Mouse (Mus musculus) kidney, postnatal 10 days (tissue): ENCODE data around the gene Vmn1r200.
A peak's percentile ranks its signal among the peaks of the same experiment; 100 is the strongest.

Experiments
- DNase-seq: peaks from one replicate; pipeline ENCODE4 v3.0.0; 2021; ENCODE audit warnings: mixed read lengths

The Vmn1r200 gene

DNA sequence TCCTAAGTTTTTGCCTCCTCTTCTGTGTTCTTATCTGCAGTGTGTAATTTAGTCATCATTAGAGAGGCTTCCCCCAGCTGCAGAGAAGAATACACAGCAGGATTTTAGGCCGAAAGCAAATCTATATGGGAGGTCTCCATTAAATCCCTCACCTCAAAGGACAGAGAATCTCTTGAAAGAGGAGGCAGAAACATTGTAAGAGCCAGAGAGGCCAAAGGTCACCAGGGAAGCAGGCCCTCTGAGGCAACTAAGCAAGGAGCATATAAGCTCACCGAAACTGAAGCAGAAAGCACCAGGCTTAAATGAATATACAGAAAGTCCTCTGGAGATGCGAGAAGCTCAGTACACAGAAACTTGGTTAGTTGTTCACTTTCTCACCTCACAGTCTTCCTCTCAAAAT, at the start of gene Vmn1r200:
Gene Vmn1r200 (plus strand): TSS at position 301 of the 400 bp plus-strand sequence.
- DNase-seq, result no peak

DNA sequence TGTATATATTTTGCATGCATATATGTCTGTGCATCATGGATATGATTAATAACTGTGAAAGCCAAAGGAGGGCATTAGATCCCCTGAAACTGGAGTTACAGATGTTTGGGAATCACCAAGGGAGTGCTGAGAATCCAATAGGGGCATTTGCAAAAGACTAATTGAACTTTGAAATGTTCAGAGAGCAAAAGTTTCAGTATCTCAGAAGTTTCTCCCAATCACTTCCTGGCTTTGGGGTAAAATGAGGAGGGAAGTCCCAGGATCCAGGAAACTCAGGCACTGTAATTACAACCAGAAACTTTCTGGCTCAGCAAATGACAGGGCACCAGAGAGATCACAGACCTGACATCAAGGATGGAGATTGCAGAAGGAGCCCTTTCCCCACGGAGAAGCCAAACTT, 40.1 kb upstream of the Vmn1r200 start, which contains the start of gene Vmn1r198:
Gene Vmn1r198 (plus strand): TSS at position 301 of the 400 bp plus-strand sequence.
- DNase-seq, result no peak

DNA sequence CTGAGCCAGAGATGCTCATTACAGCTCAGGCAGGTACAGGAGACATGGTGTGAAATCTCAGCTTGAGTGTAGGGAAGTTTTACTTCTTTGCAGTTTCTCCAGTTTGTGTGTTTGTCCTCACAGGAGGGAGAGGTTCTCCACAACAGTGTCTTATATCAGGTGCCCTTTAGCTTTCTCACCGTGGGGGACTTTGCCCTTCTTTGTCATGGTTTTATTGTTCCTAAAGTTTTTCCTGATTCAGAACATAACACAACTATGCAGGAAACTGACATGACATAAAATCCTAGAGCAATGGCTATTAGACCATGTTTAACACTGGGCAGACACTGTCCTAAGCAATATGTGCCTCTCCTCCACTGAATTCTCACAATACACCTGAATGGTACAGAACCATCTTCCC, 39.4 kb upstream of the Vmn1r200 start:
- DNase-seq, result no peak

DNA sequence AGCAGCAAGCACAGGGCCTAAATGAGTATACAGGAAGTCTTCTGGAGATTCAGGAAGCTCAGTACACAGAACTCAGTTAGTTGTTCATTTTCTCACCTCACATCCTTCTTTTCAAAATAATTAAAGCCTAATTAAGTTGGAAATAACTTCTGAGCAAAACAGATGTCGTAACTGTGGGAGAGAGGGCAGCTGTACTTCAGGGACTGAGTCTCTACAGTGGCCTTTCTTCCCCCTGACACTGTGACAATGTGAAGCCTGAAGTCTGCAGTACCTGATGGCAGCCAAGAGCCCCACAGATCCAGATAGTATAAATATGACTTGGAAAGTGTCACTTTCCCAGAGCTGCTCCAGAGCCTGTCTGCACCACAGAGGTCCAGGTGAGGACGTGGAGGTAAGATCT, 10.7 kb upstream of the Vmn1r200 start, which contains the start of gene Vmn1r199:
Gene Vmn1r199 (plus strand): TSS at position 301 of the 400 bp plus-strand sequence.
- DNase-seq, result no peak

DNA sequence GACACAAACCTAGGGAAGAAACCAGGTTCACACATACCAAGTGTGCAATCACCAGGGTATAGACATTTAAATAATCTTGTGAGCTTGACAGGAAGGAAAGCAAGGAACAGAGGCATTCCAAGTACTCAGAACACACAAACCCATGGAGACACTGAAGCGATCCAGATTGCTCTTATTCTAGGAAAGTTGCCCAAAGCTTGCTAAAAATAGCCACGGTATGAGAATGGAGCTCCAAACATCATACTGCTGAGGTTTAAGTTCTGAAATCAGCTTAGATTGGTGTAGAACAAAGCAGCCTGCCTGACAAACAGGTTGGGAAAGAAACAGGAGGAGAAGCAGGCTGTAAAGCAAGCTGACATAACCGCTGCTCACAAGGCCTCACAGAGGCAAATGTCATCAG, 9.0 kb upstream of the Vmn1r200 start:
- peak; percentile 7 for DNase-seq

DNA sequence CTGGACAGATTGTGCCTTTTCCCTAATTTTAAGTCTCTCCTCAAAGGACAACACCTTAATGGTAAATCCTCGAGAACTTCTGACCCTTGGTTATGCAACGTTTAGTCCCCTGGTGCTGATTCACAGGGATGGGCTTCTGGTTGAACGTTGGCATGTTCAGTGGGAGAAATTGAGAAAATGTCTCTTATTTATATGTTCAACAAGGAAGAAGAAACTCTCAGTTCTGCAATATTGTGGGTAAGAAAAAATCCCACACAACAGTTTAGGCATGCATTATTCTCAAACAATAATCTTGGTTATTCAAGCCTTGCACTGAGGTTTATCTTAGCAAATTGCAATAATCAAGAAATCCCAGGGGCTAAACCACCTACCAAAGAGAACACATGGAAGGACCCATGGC, 6.8 kb upstream of the Vmn1r200 start:
- DNase-seq, result no peak

DNA sequence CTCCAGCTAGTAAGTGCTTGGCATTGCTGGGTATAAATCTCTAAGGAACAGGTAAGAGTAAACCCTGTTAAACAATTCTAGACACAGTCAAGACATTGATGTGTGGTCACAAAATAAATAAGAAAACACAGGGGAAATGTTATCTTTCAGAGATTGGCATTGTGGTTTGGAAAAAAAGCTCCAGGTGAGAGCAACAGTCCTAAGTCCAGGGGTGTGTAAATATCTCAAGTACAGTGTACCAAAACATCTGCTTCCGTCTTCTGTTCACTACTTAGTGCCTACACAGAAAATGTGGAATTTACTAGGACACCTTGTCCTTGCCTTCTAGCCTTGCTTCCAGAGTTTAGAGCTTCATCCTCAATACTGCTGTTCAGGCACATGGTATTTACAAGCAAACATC, 3.1 kb upstream of the Vmn1r200 start:
- no peak for DNase-seq

DNA sequence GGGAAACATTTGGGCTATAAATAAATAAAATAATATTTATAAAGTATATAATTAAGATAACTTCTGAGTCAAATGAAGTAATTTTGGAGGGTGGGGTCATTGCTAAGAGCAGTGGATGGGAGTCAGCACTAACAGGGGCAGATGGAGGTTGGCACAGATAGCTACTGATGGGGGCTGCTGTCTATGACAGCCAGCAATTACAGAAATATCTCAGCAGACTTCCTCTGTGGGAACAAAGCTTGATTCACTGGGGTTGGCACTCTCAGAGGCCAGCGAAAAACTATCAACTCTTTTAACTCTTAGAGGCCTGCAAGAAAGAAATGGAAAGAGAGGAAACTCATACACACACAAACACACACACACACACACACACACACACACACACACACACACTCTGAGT, 12.8 kb downstream of the Vmn1r200 start:
- no peak for DNase-seq
